Mouse (Mus musculus): Measurements from ENCODE around the gene Opa1.

DNA sequence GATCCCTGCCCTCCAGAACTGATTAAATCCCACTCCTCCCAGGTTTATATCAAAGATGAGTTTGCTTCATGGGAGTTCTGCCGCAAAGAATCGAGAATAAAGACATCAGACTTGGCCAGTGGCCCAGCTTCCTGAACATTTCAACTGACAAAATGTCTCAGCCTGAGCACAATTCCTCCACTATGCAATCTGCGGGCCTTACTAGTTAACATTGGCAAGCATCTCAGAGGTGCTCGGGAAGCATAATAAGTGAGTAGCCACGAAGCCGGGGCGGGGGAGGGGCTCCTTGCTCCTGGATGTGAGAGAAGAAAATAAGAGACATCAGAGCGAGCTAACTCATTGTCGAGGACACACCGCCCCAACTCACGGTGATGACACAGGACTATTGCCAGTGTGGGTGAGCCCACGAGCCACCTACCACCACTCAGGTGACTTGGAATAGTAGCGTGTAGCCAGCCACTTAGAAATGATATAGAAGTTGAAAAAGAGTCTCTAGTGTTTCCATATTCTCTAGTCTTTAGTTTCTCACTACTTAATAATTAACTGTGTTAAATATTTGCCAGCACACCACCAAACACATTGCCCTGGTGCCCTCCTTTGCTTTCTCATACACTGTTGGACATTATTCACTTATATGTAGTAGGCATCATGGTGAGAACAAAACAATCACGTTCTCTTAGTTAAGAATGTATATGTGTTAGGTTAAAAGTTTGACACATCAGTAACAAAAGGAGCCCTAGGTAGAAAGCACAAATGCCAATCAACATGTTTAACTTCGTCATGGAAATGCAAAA is 42.5 kb upstream of the Opa1 start:
- TF ChIP-seq POLR2A (IDR thresholded peaks at IDR 0.05; ENCODE audit: insufficient read depth, low read depth, low read length) (no peak), CTCF (IDR thresholded peaks at IDR 0.05) (no peak), EP300 (IDR thresholded peaks at IDR 0.05; ENCODE audit: insufficient read depth, low read depth, low read length) (no peak)

All from heart, adult 2 months (tissue).